Mouse (Mus musculus) ovary, postnatal 10 days (tissue): ENCODE data around the gene Eya2.
"Not testable (repeated sequence)": the region's sequence is repeated elsewhere in the genome, so short reads cannot be mapped to it uniquely, and the experiment has no call there.

Source experiments
- DNase-seq: peaks from one replicate; pipeline ENCODE4 v3.0.0; 2022; ENCODE audit warnings: low spot score

Eya2 gene

DNA sequence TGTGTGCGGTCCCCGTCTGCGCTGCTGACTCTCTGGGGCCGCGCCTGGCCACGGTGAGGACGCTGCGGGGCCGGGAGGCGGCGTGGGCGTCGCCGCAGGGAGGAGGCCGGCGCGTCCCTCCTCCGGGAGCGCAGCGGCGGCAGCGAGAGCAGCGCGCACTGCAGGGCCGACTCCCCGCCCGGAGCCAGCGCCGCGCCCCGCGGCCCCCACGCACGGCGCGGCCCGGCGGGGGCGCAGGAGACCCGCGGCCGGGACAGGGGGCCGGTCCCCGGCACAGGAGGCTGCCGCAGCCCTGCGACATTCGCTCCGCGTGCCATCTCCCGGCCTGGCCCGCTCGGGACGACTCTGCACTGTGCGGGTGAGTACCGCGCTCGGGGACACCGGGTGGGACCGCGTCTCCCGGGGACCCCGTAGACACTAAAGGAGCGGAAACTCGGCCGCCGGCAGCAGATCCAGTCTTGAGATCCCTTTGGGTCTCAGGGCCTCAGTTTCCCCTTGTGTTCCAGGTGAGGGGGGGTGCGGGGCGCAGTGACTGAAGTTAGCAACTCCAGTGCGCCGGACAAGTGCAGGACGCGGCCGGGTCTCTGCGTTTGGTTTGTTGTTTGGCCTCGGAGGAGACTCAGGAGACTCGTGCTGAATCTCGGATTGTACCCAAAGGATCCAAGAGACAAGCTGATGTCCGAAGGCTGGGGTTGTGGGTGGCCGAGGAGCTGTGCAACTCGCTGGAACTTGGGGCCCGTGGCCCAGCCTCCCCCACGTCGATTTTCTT is at the start of gene Eya2:
Gene Eya2 (plus strand): TSS at position 126 of the 769 bp plus-strand sequence.
- no peak for DNase-seq

GRCm38 (mm10) chr2:165545687-165546086 is 49.1 kb upstream of the Eya2 start:
- DNase-seq = no peak

GRCm38 (mm10) chr2:165546341-165546740 is 48.5 kb upstream of the Eya2 start:
- no peak for DNase-seq

DNA sequence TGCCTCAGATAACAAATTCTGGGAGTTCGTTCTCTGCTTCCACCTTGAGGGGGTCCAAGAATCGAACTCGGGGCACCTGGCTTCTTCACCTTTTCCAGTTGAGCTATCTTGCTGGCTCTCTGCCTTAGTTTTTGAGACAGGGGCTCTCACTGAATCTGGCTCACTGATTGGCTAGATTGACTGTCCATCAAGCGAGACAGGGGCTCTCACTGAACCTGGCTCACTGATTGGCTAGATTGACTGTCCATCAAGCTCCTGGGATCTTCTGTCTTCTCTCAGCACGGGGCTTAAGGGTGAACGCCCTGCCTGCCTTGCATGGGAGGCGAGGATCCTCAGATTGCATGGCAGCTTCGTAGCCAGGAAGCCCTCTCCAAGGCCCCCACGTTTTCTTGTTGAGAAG is 47.4 kb upstream of the Eya2 start:
- DNase-seq = no peak

GRCm38 (mm10) chr2:165548627-165549026 is 46.2 kb upstream of the Eya2 start:
- DNase-seq = no peak

DNA sequence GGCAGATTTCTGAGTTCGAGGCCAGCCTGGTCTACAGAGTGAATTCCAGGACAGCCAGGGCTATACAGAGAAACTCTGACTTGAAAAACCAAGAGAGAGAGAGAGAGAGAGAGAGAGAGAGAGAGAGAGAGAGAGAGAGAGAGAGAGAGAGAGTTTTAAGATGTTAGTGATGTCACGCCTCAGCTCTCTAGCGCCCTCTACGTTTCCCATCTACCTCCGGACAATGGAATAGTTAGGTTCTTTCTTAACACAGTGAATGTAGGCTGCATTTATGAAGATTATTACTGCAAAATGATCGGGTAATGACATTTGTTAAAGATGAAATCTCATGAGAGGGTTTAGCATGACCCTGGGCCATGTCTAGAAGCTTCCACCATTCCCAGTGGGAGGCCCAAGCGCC is 44.4 kb upstream of the Eya2 start:
- not testable (repeated sequence) for DNase-seq

GRCm38 (mm10) chr2:165554066-165554465 is 40.8 kb upstream of the Eya2 start:
- DNase-seq = no peak

- no peak for DNase-seq
Observed at GRCm38 (mm10) chr2:165557278-165557677, 37.6 kb upstream of the Eya2 start.

DNA sequence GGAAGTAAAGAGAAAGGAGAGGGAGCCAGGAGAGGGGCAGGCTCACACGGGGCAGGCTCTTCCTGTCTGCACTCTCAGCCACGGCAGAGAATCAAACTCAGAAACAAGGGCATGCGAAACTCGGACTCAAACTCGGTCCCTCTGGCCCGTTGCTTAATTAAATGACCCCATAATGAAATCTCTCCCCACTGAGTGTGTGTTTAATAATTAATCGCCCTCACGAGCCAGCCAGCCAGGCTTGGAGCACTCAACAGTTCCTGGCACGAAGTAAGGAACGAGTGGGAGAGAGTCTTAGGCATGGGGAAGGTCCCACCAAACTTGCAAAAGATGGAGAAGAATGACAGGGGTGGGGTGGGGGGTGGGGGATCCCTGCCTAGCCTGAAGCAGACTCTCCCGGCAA is 35.9 kb upstream of the Eya2 start:
- DNase-seq = no peak

- DNase-seq = no peak
Observed at GRCm38 (mm10) chr2:165559506-165560235, 35.2 kb upstream of the Eya2 start.

DNA sequence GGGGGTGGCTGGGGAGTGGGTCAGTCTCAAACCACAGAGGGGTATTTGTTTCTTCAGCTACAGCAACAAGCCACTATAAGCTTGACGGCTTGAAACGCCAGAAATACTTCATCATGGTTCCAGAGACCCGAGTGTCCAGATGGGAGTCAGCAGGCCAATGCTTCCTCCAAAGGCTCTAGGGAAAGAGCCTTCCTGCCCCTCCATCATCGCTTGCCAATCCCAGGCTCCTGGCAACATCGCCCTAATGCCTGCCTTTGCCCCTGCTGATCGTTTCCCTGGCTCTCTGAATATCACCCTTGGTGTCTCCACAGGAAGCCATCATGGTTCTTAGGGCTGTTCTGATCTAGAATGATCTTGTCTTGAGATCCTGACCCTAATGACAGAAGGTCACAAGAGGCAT is 33.0 kb upstream of the Eya2 start:
- no peak for DNase-seq

GRCm38 (mm10) chr2:165563298-165564058 is 31.4 kb upstream of the Eya2 start:
- no peak for DNase-seq

DNA sequence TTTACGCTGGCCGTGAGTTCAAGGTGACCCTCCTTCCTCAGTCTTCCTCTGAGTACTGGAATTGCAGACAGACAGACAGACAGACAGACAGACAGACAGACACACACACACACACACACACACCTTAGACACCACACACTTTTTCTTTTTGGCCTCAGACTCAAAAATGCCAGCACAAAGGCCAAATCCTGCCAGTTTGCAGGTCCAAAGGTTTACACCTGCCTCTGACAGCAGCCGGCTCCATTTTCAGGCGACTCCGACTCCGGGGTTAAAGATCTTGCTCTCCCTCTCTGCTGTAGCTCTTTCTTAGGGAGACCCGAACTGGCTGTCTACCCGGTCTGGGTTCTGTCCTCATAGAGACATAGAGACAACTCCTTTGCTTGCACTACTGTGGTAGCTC is 30.7 kb upstream of the Eya2 start:
- DNase-seq = no peak

GRCm38 (mm10) chr2:165564620-165565019 is 30.2 kb upstream of the Eya2 start:
- no peak for DNase-seq

- no peak for DNase-seq
Observed at GRCm38 (mm10) chr2:165566898-165567297, 27.9 kb upstream of the Eya2 start.

GRCm38 (mm10) chr2:165567820-165568219 is 27.0 kb upstream of the Eya2 start:
- no peak for DNase-seq

DNA sequence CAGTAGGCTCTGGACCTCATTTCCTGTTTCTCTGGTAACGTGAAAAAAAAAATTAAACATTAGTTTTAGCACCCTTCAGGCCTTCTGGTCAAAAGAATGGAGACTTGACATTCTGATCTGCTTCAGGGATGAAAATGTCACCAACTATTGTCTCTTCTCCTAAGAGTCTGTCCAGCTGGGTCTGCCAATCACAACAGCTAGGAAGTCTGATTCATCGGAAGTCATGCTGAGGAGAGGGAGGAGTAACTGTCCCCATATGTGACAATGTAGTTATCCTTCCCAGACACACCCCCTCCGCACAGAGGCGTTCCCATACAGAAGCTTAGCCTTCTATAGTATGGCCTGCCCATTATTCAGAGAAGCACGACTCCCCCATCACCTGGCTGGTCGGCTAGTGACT is 25.9 kb upstream of the Eya2 start:
- no peak for DNase-seq

- no peak for DNase-seq
Observed at GRCm38 (mm10) chr2:165571216-165571778, 23.5 kb upstream of the Eya2 start.

GRCm38 (mm10) chr2:165583044-165583443 is 11.8 kb upstream of the Eya2 start:
- DNase-seq = no peak

GRCm38 (mm10) chr2:165583518-165583917 is 11.3 kb upstream of the Eya2 start:
- DNase-seq = no peak

DNA sequence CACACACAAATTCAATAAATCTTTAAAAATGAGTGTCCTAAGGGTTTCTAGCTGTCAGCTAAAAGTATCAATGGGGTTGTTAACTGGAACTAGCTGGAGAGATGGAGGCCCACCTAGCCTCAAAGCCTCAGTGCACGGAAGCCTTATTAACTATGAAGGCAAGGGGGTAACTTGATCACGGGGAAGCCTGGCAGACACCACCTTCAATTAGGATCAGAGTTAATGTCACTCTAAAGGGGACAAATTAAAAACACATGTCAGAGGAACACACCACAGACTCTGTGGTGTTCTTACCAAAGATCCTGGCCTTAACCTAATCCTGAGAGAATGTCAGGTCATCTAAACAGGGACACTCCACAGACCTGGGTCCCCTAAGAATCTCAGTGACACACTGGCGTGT is 10.3 kb upstream of the Eya2 start:
- no peak for DNase-seq

GRCm38 (mm10) chr2:165590742-165591141 is 4.1 kb upstream of the Eya2 start:
- DNase-seq = no peak

- no peak for DNase-seq
Observed at GRCm38 (mm10) chr2:165593763-165594162, 1.1 kb upstream of the Eya2 start.
